Mouse (Mus musculus) MEL (cell line): ENCODE results near the gene Rbfox3. TPM values are rescaled to one million over a fixed set of nuclear protein-coding genes. Genes with fewer than 3 reads are reported as not detected.

Source experiments
- DNase-seq: peaks from one replicate; pipeline ENCODE4 v3.0.0; 2011; ENCODE audit warnings: low read depth, low spot score
- H3K27ac ChIP-seq: 2 replicates; pipeline ENCODE4 v1.5.1; 2012; ENCODE audit warnings: low read depth, mild to moderate bottlenecking, control low read depth, low read length, moderate library complexity; ENCODE audit not compliant: control insufficient read depth
- H3K27me3 ChIP-seq, 2 experiments: fragments of 150-350 bp in 1 of 2; sonication (generic) in 1 of 2; 2 replicates each; pipeline ENCODE4 v1.6.1; 2012; ENCODE audit warnings: low read length in 2 of 2, mild to moderate bottlenecking in 2 of 2, improper control_type of control experiment in 1 of 2, moderate library complexity in 1 of 2; ENCODE audit not compliant: insufficient read depth in 2 of 2, control insufficient read depth in 1 of 2
- H3K36me3 ChIP-seq, 2 experiments: 2 replicates each; pipeline ENCODE4 v1.6.1; 2012 to 2014; ENCODE audit warnings: low read length in 2 of 2, improper control_type of control experiment in 1 of 2, inconsistent platforms in 1 of 2, mild to moderate bottlenecking in 1 of 2; ENCODE audit not compliant: insufficient read depth in 2 of 2, control insufficient read depth in 1 of 2
- H3K4me1 ChIP-seq, 2 experiments: fragments of 150-350 bp in 1 of 2; sonication (generic) in 1 of 2; 2 replicates each; pipeline ENCODE4 v1.6.1; 2012; ENCODE audit warnings: low read length in 2 of 2, improper control_type of control experiment in 1 of 2, mild to moderate bottlenecking in 1 of 2; ENCODE audit not compliant: insufficient read depth in 2 of 2, control insufficient read depth in 1 of 2
- H3K4me3 ChIP-seq, 2 experiments: fragments of 150-350 bp in 1 of 2; sonication (generic) in 1 of 2; 2 replicates each; pipeline ENCODE4 v1.5.1; 2012; ENCODE audit warnings: low read depth in 2 of 2, low read length in 2 of 2, mild to moderate bottlenecking in 2 of 2, moderate library complexity in 2 of 2, control low read depth in 1 of 2, improper control_type of control experiment in 1 of 2; ENCODE audit not compliant: control insufficient read depth in 1 of 2, insufficient read depth in 1 of 2
- H3K79me2 ChIP-seq: 2 replicates; pipeline ENCODE4 v1.6.1; 2012; ENCODE audit warnings: mild to moderate bottlenecking, low read length, moderate library complexity; ENCODE audit not compliant: control insufficient read depth, poor library complexity, insufficient read depth
- H3K9ac ChIP-seq: 2 replicates; pipeline ENCODE4 v1.6.1; 2012; ENCODE audit warnings: low read depth, mild to moderate bottlenecking, control low read depth, low read length, moderate library complexity; ENCODE audit not compliant: control insufficient read depth, poor library complexity, severe bottlenecking
- H3K9me3 ChIP-seq: fragments of 150-350 bp; sonication (generic); replicated peaks from 2 replicates; pipeline ENCODE4 v1.6.1; 2012; ENCODE audit warnings: mild to moderate bottlenecking, low read length, improper control_type of control experiment, moderate library complexity; ENCODE audit not compliant: insufficient read depth
- CTCF ChIP-seq, 3 experiments: IDR thresholded peaks in 2 of 3; conservative IDR thresholded peaks in 1 of 3; 2 replicates each; pipeline ENCODE4 v1.5.1; 2011 to 2012; ENCODE audit warnings: low read length in 3 of 3, low read depth in 2 of 3, mild to moderate bottlenecking in 2 of 3, improper control_type of control experiment in 1 of 3, inconsistent platforms in 1 of 3, mixed read lengths in 1 of 3, moderate library complexity in 1 of 3; ENCODE audit not compliant: control insufficient read depth in 1 of 3, insufficient read depth in 1 of 3, poor library complexity in 1 of 3, severe bottlenecking in 1 of 3
- EP300 ChIP-seq, 2 experiments: IDR thresholded peaks; 2 replicates each; pipeline ENCODE4 v1.6.1; 2011; ENCODE audit warnings: improper control_type of control experiment in 2 of 2, low read length in 2 of 2, low read depth in 1 of 2, mild to moderate bottlenecking in 1 of 2
- HCFC1 ChIP-seq: IDR thresholded peaks from 2 replicates; pipeline ENCODE4 v1.6.1; 2012; ENCODE audit warnings: low read depth, mild to moderate bottlenecking, inconsistent platforms, low read length, improper control_type of control experiment, moderate library complexity
- MEF2A ChIP-seq: IDR thresholded peaks from 2 replicates; pipeline ENCODE4 v1.6.1; 2014; ENCODE audit warnings: low read depth, mild to moderate bottlenecking, inconsistent platforms, low read length, improper control_type of control experiment; ENCODE audit not compliant: poor library complexity, insufficient replicate concordance, severe bottlenecking; ENCODE audit errors: extremely low read depth
- MXI1 ChIP-seq: IDR thresholded peaks from 2 replicates; pipeline ENCODE4 v1.6.1; 2011; ENCODE audit warnings: mild to moderate bottlenecking, low read depth, low read length, improper control_type of control experiment
- NELFE ChIP-seq: IDR thresholded peaks from 2 replicates; pipeline ENCODE4 v1.6.1; 2011; ENCODE audit warnings: low read depth, low read length, improper control_type of control experiment
- SIN3A ChIP-seq: IDR thresholded peaks from 2 replicates; pipeline ENCODE4 v1.6.1; 2012; ENCODE audit warnings: low read length, improper control_type of control experiment, inconsistent platforms
- SMC3 ChIP-seq: IDR thresholded peaks from 2 replicates; pipeline ENCODE4 v1.6.1; 2011; ENCODE audit warnings: low read depth, low read length, improper control_type of control experiment
- TBP ChIP-seq: IDR thresholded peaks from 2 replicates; pipeline ENCODE4 v1.8.0; 2011; ENCODE audit warnings: low read depth, low read length, improper control_type of control experiment
- TCF12 ChIP-seq: IDR thresholded peaks from 2 replicates; pipeline ENCODE4 v1.6.1; 2014; ENCODE audit warnings: low read depth, mild to moderate bottlenecking, inconsistent platforms, low read length, improper control_type of control experiment, moderate library complexity
- ZKSCAN1 ChIP-seq: IDR thresholded peaks from 2 replicates; pipeline ENCODE4 v1.6.1; 2012; ENCODE audit warnings: low read depth, mild to moderate bottlenecking, inconsistent platforms, low read length, improper control_type of control experiment, moderate library complexity
- ZNF384 ChIP-seq: IDR thresholded peaks from 2 replicates; pipeline ENCODE4 v1.6.1; 2012; ENCODE audit warnings: low read depth, mild to moderate bottlenecking, inconsistent platforms, low read length, improper control_type of control experiment
- polyA plus RNA-seq, 2 experiments: library from polyadenylated mRNA; stranded (reverse) in 1 of 2; unstranded in 1 of 2; fragments of >175 nt in 1 of 2; fragments of >200 nt in 1 of 2; gene quantifications; 2 replicates each; pipeline versions ENCODE4 v1.2.1 to v1.2.4; 2012; ENCODE audit warnings: low replicate concordance in 2 of 2, low read depth in 1 of 2; ENCODE audit not compliant: insufficient read length in 2 of 2, insufficient read depth in 1 of 2, missing spikeins in 1 of 2
- total RNA-seq: library from RNA; depleted of rRNA; stranded (reverse); fragments of 300-350 nt; gene quantifications from 2 replicates; pipeline ENCODE4 v1.2.3, GENCODE M21; 2012

The Rbfox3 gene
- total and polyA plus RNA-seq, 3 experiments: not detected

- Histone ChIP-seq H3K27ac (no peak overlapping the region), H3K4me3 (no peak overlapping the region), H3K79me2 (no peaks in the 10 kb centered on the region), H3K9me3 (no peaks in the 10 kb centered on the region), H3K9ac (no peak overlapping the region), H3K36me3 (no peaks in the 10 kb centered on the region), H3K4me1 (no peaks in the 10 kb centered on the region), H3K27me3 (no peaks in the 10 kb centered on the region)
- no peak for DNase-seq
- TF ChIP-seq CTCF (IDR thresholded peaks at IDR 0.05 in 2 of 3, conservative IDR thresholded peaks at IDR 0.05 in 1 of 3; ENCODE audit: control insufficient read depth in 1 of 3, insufficient read depth in 1 of 3, low read depth in 2 of 3, low read length in 3 of 3, poor library complexity in 1 of 3, severe bottlenecking in 1 of 3) (peak in 1 of 3 experiments; percentile 24; a peak in 2 of 6 replicates), HCFC1 (no peak)
Observed at GRCm38 (mm10) chr11:118605570-118605969, 305.8 kb downstream of the Rbfox3 start.

DNA sequence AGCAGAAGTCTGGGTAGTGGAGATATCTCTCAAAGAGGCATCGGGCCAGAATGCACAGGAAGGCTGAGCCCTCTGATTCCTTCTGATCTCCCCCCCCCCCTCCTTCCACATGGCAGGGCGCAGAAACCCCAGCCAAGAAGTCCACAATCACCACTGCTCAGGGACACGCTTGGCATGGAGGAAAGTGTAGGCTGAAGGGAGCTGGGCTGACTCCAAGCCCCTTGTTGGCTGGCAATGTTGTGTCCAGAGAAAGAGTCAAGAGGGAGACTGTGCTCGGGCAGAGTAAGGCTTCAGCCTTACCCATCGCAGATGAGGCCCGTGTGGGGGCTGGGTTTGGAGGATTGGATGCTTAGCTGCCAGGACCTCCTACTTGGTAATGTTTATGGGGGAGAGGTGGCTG lies 307.2 kb downstream of the Rbfox3 start:
- TF ChIP-seq MEF2A (no peak), EP300 (IDR thresholded peaks at IDR 0.05; ENCODE audit: low read depth in 1 of 2, low read length in 2 of 2) (0 out of 4 replicates have a peak, but pooled peaks of 1 of the 2 experiments have one; percentile 10), TCF12 (peak; percentile 60; the same call in 1 of the 2 replicates)
- Histone ChIP-seq H3K9me3 (no peaks in the 10 kb centered on the region), H3K79me2 (no peaks in the 10 kb centered on the region)

DNA sequence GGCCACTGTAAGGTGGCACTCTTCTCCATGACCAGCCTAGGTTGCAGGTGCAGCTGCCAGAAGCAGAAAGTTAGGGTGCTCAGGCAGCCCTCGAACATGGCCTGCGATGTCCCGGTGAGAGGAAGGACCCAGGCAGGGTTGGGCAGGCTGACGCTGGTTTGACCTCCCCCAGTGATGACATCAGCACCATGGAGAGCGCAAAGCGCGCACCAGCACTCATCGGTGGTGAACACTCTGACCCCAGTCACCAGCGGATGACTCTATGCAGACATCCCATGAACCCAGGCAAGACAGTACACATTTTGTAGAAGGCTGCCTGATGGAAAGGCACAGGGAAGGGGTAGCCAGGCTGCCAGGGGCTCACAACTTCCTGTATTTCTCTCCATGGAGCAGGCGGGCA lies 308.3 kb downstream of the Rbfox3 start:
- no peaks in the 10 kb centered on the region for H3K79me2 ChIP-seq
- H3K4me3 ChIP-seq: no peak overlapping the region
- H3K9me3 ChIP-seq: no peaks in the 10 kb centered on the region
- H3K4me1 ChIP-seq: no peaks in the 10 kb centered on the region
- no peak for TF ChIP-seq ZKSCAN1
- TF ChIP-seq, all 39 proteins: peak for 0
- no peak overlapping the region for H3K27ac ChIP-seq
- H3K36me3 ChIP-seq: no peaks in the 10 kb centered on the region
- peak; percentile 11 for DNase-seq
- no peaks in the 10 kb centered on the region for H3K27me3 ChIP-seq
- no peak overlapping the region for H3K9ac ChIP-seq

More for the DNA sequence above, 307.2 kb downstream of the Rbfox3 start:
- Histone ChIP-seq H3K4me3 (no peak overlapping the region), H3K27ac (no peak overlapping the region), H3K9ac (no peak overlapping the region), H3K27me3 (no peaks in the 10 kb centered on the region), H3K36me3 (no peaks in the 10 kb centered on the region), H3K4me1 (no peaks in the 10 kb centered on the region)
- DNase-seq: peak; percentile 19

DNA sequence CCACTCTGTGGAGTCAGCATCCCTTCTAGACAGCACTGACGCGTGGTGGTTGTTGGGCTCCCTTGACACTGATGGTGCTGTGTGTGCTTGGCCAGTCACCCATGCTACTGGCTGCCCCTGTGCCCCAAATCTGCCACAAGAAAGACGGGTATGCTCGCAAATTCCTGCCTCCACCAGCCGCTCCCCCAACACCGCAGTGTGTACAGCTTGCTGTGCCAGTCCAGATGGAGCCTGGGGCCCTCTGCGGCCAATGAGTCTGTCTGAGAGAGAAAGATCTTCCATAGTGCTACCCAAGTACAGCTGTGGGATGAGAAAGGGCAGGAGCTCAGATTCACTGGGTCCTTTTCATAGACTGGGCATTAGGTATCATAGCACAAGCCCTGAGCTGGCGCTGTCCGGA lies 309.9 kb downstream of the Rbfox3 start:
- TF ChIP-seq NELFE (no peak), SMC3 (no peak), ZNF384 (no peak), MXI1 (no peak), EP300 (IDR thresholded peaks at IDR 0.05; ENCODE audit: low read depth in 1 of 2, low read length in 2 of 2) (no peak), SIN3A (no peak), TCF12 (no peak), TBP (no peak)
- TF ChIP-seq, all 39 proteins: peak for 0
- H3K9ac ChIP-seq: no peak overlapping the region
- H3K4me3 ChIP-seq: no peak overlapping the region
- no peak overlapping the region for H3K27ac ChIP-seq
- DNase-seq: no peak
- no peaks in the 10 kb centered on the region for H3K36me3 ChIP-seq
- H3K27me3 ChIP-seq: no peaks in the 10 kb centered on the region
- H3K9me3 ChIP-seq: no peaks in the 10 kb centered on the region
- no peaks in the 10 kb centered on the region for H3K79me2 ChIP-seq
- H3K4me1 ChIP-seq: no peaks in the 10 kb centered on the region
